Mouse (Mus musculus) liver, embryonic 14.5 days (tissue): ENCODE measurements around the gene Selplg.

ENCODE experiments used
- CTCF ChIP-seq: IDR thresholded peaks from 2 replicates; pipeline ENCODE4 v1.5.1; 2016; ENCODE audit warnings: antibody characterized with exemption, low read depth, control low read depth
- EP300 ChIP-seq: IDR thresholded peaks from 2 replicates; pipeline ENCODE4 v1.6.1; 2016; ENCODE audit warnings: antibody characterized with exemption, low read depth

DNA sequence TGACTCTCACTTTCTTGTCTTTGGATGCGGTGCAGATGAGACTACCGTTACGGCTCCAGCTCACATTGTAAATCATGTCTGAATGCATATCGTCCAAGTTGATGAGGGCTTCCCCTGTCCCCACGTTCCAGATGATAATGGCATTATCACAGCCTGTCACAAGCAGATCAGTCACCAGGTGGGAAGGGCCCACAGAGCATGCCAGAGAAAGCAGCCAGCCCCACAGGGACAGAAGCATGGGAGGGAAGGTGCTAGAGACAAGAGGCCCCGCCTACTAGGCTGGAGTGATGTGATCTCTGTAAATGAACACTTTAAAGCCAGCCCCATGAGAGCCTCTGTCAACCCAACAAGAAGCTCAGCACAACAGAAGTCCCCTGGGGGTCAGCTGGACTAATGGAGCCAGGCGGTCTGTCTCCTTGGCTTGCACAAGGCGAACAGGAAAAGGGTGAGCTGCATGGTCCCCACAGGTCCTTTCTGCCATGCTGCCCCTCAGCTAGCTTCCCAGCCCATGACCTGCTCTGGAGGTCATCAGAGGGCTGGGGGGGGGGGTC, 18.3 kb upstream of the Selplg start:
- peak; percentile 53 for TF ChIP-seq EP300
- no peak for TF ChIP-seq CTCF
